In genomic region chr9:34279386-34279785, GRCm38 (mm10) we compare ENCODE assay signal across 22 mouse cellular contexts.
DNase-seq lines count a peak whose midpoint lies in the region; ATAC-seq and TF ChIP-seq lines count a peak whose summit lies in the region.
"Had no signal": no experiment of that assay in that cellular context is flagged by ENCODE, and none has a peak within 500 bp of the region (broad histone marks: within the 10 kb centered on the region; RNA-seq: fewer than 3 reads in every experiment).

No protein-coding gene starts in this region.

- no peaks in the 10 kb centered on the region for H3K36me3 ChIP-seq in lung, embryonic 15.5 days
- no peaks in the 10 kb centered on the region for H3K36me3 ChIP-seq in CH12.LX (replicated peaks in 1 of 2; ENCODE audit: control insufficient read depth in 1 of 2, insufficient read depth in 1 of 2, low read length in 1 of 2)
- no peaks in the 10 kb centered on the region for H3K36me3 ChIP-seq in midbrain, embryonic 14.5 days (ENCODE audit: control insufficient read depth, insufficient read depth, low read length)
- H3K36me3 ChIP-seq: heart, embryonic 12.5 days; hindbrain, embryonic 10.5 days; hindbrain, embryonic 15.5 days; limb, embryonic 13.5 days; midbrain, embryonic 10.5 days; neural tube, embryonic 13.5 days had no signal

- no peaks in the 10 kb centered on the region for H3K79me2 ChIP-seq in CH12.LX (replicated peaks; ENCODE audit: control insufficient read depth, extremely low read depth, insufficient read depth, poor library complexity, severe bottlenecking)

- H3K27ac ChIP-seq in lung, embryonic 15.5 days: peak overlapping the region; percentile 21; the same call in 1 of the 2 replicates
- H3K27ac ChIP-seq in CH12.LX (ENCODE audit: insufficient read depth, low read depth): no peak overlapping the region
- peak overlapping the region; percentile 95 for H3K27ac ChIP-seq in embryonic fibroblast, embryonic 13.5 days (ENCODE audit: insufficient read depth, low read length)
- H3K27ac ChIP-seq in midbrain, embryonic 14.5 days (replicated peaks; ENCODE audit: low read depth, low read length): no peak overlapping the region
- H3K27ac ChIP-seq: heart, adult 2 months; hindbrain, embryonic 15.5 days; layer of hippocampus, adult 2 months; limb, embryonic 13.5 days; neural tube, embryonic 13.5 days had no signal

- no peak for TF ChIP-seq POLR2A in CH12.LX (IDR thresholded peaks at IDR 0.05; ENCODE audit: low read depth, low read length)
- no peak for TF ChIP-seq POLR2A in embryonic fibroblast, embryonic 13.5 days (IDR thresholded peaks at IDR 0.05; ENCODE audit: low read depth, low read length)

- TF ChIP-seq RAD21 in CH12.LX (IDR thresholded peaks at IDR 0.05; ENCODE audit: low read depth, low read length): no peak

- no peaks in the 10 kb centered on the region for H3K27me3 ChIP-seq in lung, embryonic 15.5 days
- H3K27me3 ChIP-seq in CH12.LX (replicated peaks): no peaks in the 10 kb centered on the region
- no peaks in the 10 kb centered on the region for H3K27me3 ChIP-seq in midbrain, embryonic 14.5 days (ENCODE audit: control insufficient read depth, insufficient read depth, low read length)
- H3K27me3 ChIP-seq: heart, embryonic 12.5 days; hindbrain, embryonic 15.5 days; limb, embryonic 13.5 days; neural tube, embryonic 13.5 days had no signal

- H3K4me2 ChIP-seq in lung, embryonic 15.5 days: no peak overlapping the region
- H3K4me2 ChIP-seq in CH12.LX (ENCODE audit: insufficient read depth, low read depth, poor library complexity, severe bottlenecking): no peak overlapping the region
- H3K4me2 ChIP-seq in midbrain, embryonic 14.5 days (ENCODE audit: low read length): no peak overlapping the region
- H3K4me2 ChIP-seq: heart, embryonic 12.5 days; hindbrain, embryonic 15.5 days; limb, embryonic 13.5 days; liver, embryonic 11.5 days; neural tube, embryonic 13.5 days had no signal

- DNase-seq in lung, postnatal 36 days: no peak
- peak; percentile 2 for DNase-seq in CH12.LX (ENCODE audit: extremely low read depth)
- no peak for DNase-seq in MN1 (ENCODE audit: low spot score)
- DNase-seq in heart, postnatal 4 days: no peak
- no peak for DNase-seq in midbrain, embryonic 14.5 days
- DNase-seq: adrenal gland, adult 8-10 months; cerebellum, adult 8-10 months; cerebellum, postnatal 36 days; gastrocnemius, postnatal 25 days; heart, adult 2 months; thymus, postnatal 4 days had no signal

- no peak for TF ChIP-seq CTCF in CH12.LX (conservative IDR thresholded peaks at IDR 0.05 in 1 of 2, IDR thresholded peaks at IDR 0.05 in 1 of 2; ENCODE audit: low read depth in 2 of 2, low read length in 2 of 2)
- TF ChIP-seq CTCF in embryonic fibroblast, embryonic 13.5 days (IDR thresholded peaks at IDR 0.05; ENCODE audit: borderline replicate concordance, insufficient read depth, low read length): no peak

- no peak for ATAC-seq in lung, embryonic 15.5 days (ENCODE audit: borderline replicate concordance, extremely low read depth, low FRiP score, low TSS enrichment)
- no peak for ATAC-seq in midbrain, embryonic 14.5 days (ENCODE audit: low FRiP score, low TSS enrichment)
- ATAC-seq: inflammation-experienced regulatory T-cells, adult 6 months had no signal

- no peak overlapping the region for H3K9ac ChIP-seq in lung, embryonic 15.5 days
- no peak overlapping the region for H3K9ac ChIP-seq in CH12.LX (ENCODE audit: insufficient read depth, low read depth)
- no peak overlapping the region for H3K9ac ChIP-seq in midbrain, embryonic 14.5 days (replicated peaks; ENCODE audit: low read length)
- H3K9ac ChIP-seq: heart, embryonic 12.5 days; hindbrain, embryonic 15.5 days; limb, embryonic 13.5 days; neural tube, embryonic 13.5 days had no signal

- WGBS in lung, embryonic 15.5 days: 66% methylated on average over 2 of the region's 2 CpGs
- 86% methylated on average over 2 of the region's 2 CpGs for WGBS in midbrain, embryonic 14.5 days

- TF ChIP-seq EP300 in CH12.LX (IDR thresholded peaks at IDR 0.05; ENCODE audit: low read length): no peak

- H3K4me3 ChIP-seq in lung, embryonic 15.5 days: no peak overlapping the region
- H3K4me3 ChIP-seq in CH12.LX (replicated peaks in 1 of 3; ENCODE audit: low read depth in 2 of 3, low read length in 2 of 3, poor library complexity in 1 of 3): no peak overlapping the region
- H3K4me3 ChIP-seq in embryonic fibroblast, embryonic 13.5 days (ENCODE audit: insufficient read depth, low read length): no peak overlapping the region
- H3K4me3 ChIP-seq in midbrain, embryonic 14.5 days (replicated peaks; ENCODE audit: low read depth, low read length): no peak overlapping the region
- H3K4me3 ChIP-seq: heart, adult 2 months; heart, embryonic 12.5 days; hindbrain, embryonic 10.5 days; hindbrain, embryonic 15.5 days; layer of hippocampus, adult 2 months; limb, embryonic 13.5 days; midbrain, embryonic 10.5 days; neural tube, embryonic 13.5 days had no signal

- dilution Hi-C loops in CH12.LX (cut with MboI; ENCODE audit: extremely low pct_ligation_motif_present, extremely low pct_unique_long_range_greater_than_20kb, low sequenced_read_pairs): no loop called here

- no peaks in the 10 kb centered on the region for H3K9me3 ChIP-seq in lung, embryonic 15.5 days
- no peaks in the 10 kb centered on the region for H3K9me3 ChIP-seq in CH12.LX (replicated peaks; ENCODE audit: low read length)
- H3K9me3 ChIP-seq in midbrain, embryonic 14.5 days (ENCODE audit: control insufficient read depth, low read length): no peaks in the 10 kb centered on the region
- H3K9me3 ChIP-seq: heart, embryonic 12.5 days; hindbrain, embryonic 10.5 days; hindbrain, embryonic 15.5 days; limb, embryonic 13.5 days; midbrain, embryonic 10.5 days; neural tube, embryonic 13.5 days had no signal

- 0 out of 2 replicates have a peak, but pooled peaks cover 7% of the 10 kb centered on the region for H3K4me1 ChIP-seq in lung, embryonic 15.5 days
- H3K4me1 ChIP-seq in CH12.LX (ENCODE audit: control insufficient read depth in 1 of 2, insufficient read depth in 2 of 2): no peaks in the 10 kb centered on the region
- peaks cover 16% of the 10 kb centered on the region for H3K4me1 ChIP-seq in embryonic fibroblast, embryonic 13.5 days (ENCODE audit: control insufficient read depth, insufficient read depth, low read length)
- H3K4me1 ChIP-seq in midbrain, embryonic 14.5 days (ENCODE audit: control insufficient read depth, insufficient read depth, low read length): no peaks in the 10 kb centered on the region

- in situ Hi-C loops in CH12.LX (cut with MboI; ENCODE audit: low pct_ligation_motif_present, low pct_unique_long_range_greater_than_20kb, low sequenced_read_pairs): no loop called here

TF ChIP-seq in CH12.LX, 34 proteins besides CTCF, POLR2A, EP300 and RAD21:
- TF ChIP-seq NRF1 (IDR thresholded peaks at IDR 0.05; ENCODE audit: low read depth, low read length) (no peak), TCF12 (IDR thresholded peaks at IDR 0.05; ENCODE audit: low read depth, low read length) (no peak), UBTF (IDR thresholded peaks at IDR 0.05; ENCODE audit: low read depth, low read length) (no peak), ZC3H11A (IDR thresholded peaks at IDR 0.05; ENCODE audit: low read depth, low read length) (no peak), USF2 (conservative IDR thresholded peaks at IDR 0.05; ENCODE audit: low read depth, low read length) (no peak)
TF ChIP-seq in CH12.LX: peak in this region for 0.

Comparison
In these comparisons a context has a peak if more than half of its experiments do, and no peak if none do; other contexts are left out.
1. H3K27ac ChIP-seq: peak in lung, embryonic 15.5 days (single experiment) and embryonic fibroblast, embryonic 13.5 days (single experiment); none in CH12.LX (single experiment) and midbrain, embryonic 14.5 days (single experiment).